Mouse (Mus musculus) CH12.LX (cell line): ENCODE data around the gene Vtcn1.

ENCODE experiments used
- CTCF ChIP-seq, 2 experiments: IDR thresholded peaks in 1 of 2; conservative IDR thresholded peaks in 1 of 2; 2 replicates each; pipeline ENCODE4 v1.5.1; 2011 to 2012; ENCODE audit warnings: low read depth in 2 of 2, low read length in 2 of 2, improper control_type of control experiment in 1 of 2, inconsistent platforms in 1 of 2, mild to moderate bottlenecking in 1 of 2, moderate library complexity in 1 of 2
- MYC ChIP-seq: IDR thresholded peaks from 2 replicates; pipeline ENCODE4 v1.6.1; 2011; ENCODE audit warnings: low read depth, mild to moderate bottlenecking, improper control_type of control experiment, low read length
- NRF1 ChIP-seq: IDR thresholded peaks from 2 replicates; pipeline ENCODE4 v1.6.1; 2014; ENCODE audit warnings: low read depth, mild to moderate bottlenecking, inconsistent platforms, low read length, improper control_type of control experiment, moderate library complexity
- POLR2A ChIP-seq: IDR thresholded peaks from 2 replicates; pipeline ENCODE4 v1.6.1; 2011; ENCODE audit warnings: low read depth, mild to moderate bottlenecking, improper control_type of control experiment, low read length

- TF ChIP-seq POLR2A, result no peak
- no peak for TF ChIP-seq CTCF (conservative IDR thresholded peaks at IDR 0.05 in 1 of 2, IDR thresholded peaks at IDR 0.05 in 1 of 2; ENCODE audit: low read depth in 2 of 2, low read length in 2 of 2)
- no peak for TF ChIP-seq MYC
- TF ChIP-seq NRF1, result no peak
Measured at GRCm38 (mm10) chr3:100935521-100935920, 110.3 kb downstream of the Vtcn1 start.
